Mouse (Mus musculus) ES-E14 (cell line): ENCODE results near the gene Tasp1. TPM values are rescaled to one million over a fixed set of nuclear protein-coding genes. Genes with fewer than 3 reads are reported as not detected.
"Not testable (repeated sequence)": the region's sequence is repeated elsewhere in the genome, so short reads cannot be mapped to it uniquely, and the experiment has no call there.

Experiments used
- DNase-seq: peaks from one replicate; pipeline ENCODE4 v3.0.0-alpha.2; 2013; ENCODE audit warnings: low read depth, low spot score
- H3K27ac ChIP-seq: 2 replicates; pipeline ENCODE4 v1.5.1; 2012; ENCODE audit warnings: low read depth, mild to moderate bottlenecking, low read length, moderate library complexity, mixed read lengths; ENCODE audit not compliant: poor library complexity, insufficient read depth, severe bottlenecking
- H3K36me3 ChIP-seq: 2 replicates; pipeline ENCODE4 v1.6.1; 2012; ENCODE audit warnings: mild to moderate bottlenecking, low read length, moderate library complexity, mixed read lengths; ENCODE audit not compliant: control insufficient read depth, poor library complexity, insufficient read depth, severe bottlenecking
- H3K4me1 ChIP-seq, 2 experiments: fragments of 150-350 bp in 1 of 2; sonication (generic) in 1 of 2; 2 replicates each; pipeline ENCODE4 v1.6.1; 2012; ENCODE audit warnings: low read length in 2 of 2, mild to moderate bottlenecking in 1 of 2, mixed read lengths in 1 of 2; ENCODE audit not compliant: control insufficient read depth in 2 of 2, insufficient read depth in 2 of 2, poor library complexity in 1 of 2
- H3K4me3 ChIP-seq, 2 experiments: fragments of 150-350 bp in 1 of 2; sonication (generic) in 1 of 2; 2 replicates each; pipeline ENCODE4 v1.5.1; 2012; ENCODE audit warnings: low read length in 2 of 2, low read depth in 1 of 2, mild to moderate bottlenecking in 1 of 2, mixed read lengths in 1 of 2; ENCODE audit not compliant: insufficient read depth in 1 of 2, poor library complexity in 1 of 2, severe bottlenecking in 1 of 2
- H3K9ac ChIP-seq: 2 replicates; pipeline ENCODE4 v1.6.1; 2012; ENCODE audit warnings: low read depth, mild to moderate bottlenecking, low read length, mixed read lengths; ENCODE audit not compliant: poor library complexity, insufficient read depth, severe bottlenecking
- H3K9me3 ChIP-seq: fragments of 150-350 bp; sonication (generic); 2 replicates; pipeline ENCODE4 v1.6.1; 2012; ENCODE audit warnings: low read depth, mild to moderate bottlenecking, low read length; ENCODE audit not compliant: control insufficient read depth, insufficient read depth
- CHD2 ChIP-seq: IDR thresholded peaks from 2 replicates; pipeline ENCODE4 v1.6.1; 2014; ENCODE audit warnings: mild to moderate bottlenecking, low read depth, low read length, inconsistent platforms
- HCFC1 ChIP-seq: IDR thresholded peaks from 2 replicates; pipeline ENCODE4 v1.6.1; 2012; ENCODE audit warnings: low read length, inconsistent platforms, borderline replicate concordance; ENCODE audit not compliant: insufficient read depth
- MAFK ChIP-seq: IDR thresholded peaks from 2 replicates; pipeline ENCODE4 v1.6.1; 2014; ENCODE audit warnings: mild to moderate bottlenecking, low read depth, low read length, inconsistent platforms; ENCODE audit not compliant: insufficient read depth
- ZC3H11A ChIP-seq: IDR thresholded peaks from 2 replicates; pipeline ENCODE4 v1.6.1; 2012; ENCODE audit warnings: low read depth, mild to moderate bottlenecking, inconsistent platforms, low read length, borderline replicate concordance
- ZNF384 ChIP-seq: IDR thresholded peaks from 2 replicates; pipeline ENCODE4 v1.6.1; 2012; ENCODE audit warnings: low read depth, low read length, inconsistent platforms
- in situ Hi-C, 2 experiments: fragments of 600-800 bp; cut with MboI; formaldehyde crosslinking; loops; one replicate each; pipeline ENCODE4 v1.15.1; 2025; ENCODE audit warnings: low sequenced_read_pairs in 2 of 2, inconsistent platforms in 1 of 2; ENCODE audit not compliant: unreplicated experiment in 2 of 2
- total RNA-seq: library from RNA; depleted of rRNA; stranded (reverse); fragments of 300-350 nt; gene quantifications from 2 replicates; pipeline ENCODE4 v1.2.3, GENCODE M21; 2012

Tasp1 gene
- total RNA-seq, 1 experiment: 11.2 TPM

DNA sequence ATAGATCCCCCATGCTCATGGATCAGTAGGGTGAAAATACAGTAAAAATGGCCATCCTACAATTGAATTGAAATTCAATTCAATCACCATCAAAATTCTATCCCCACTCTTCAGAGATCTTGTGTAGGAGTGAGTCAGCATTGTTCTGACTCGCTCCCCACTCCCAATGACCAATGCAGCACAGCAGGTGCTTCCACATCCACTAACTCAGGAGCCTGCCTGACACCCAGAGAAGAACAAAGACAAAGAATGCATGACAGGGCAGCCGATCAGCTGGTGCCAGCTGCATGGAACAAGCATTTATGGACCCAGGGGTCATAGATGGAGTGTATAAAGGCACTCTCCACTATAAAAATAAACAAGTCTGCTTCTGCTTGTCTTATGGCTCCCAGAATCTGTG, 129.0 kb downstream of the Tasp1 start:
- no peak overlapping the region for H3K4me3 ChIP-seq
- peaks cover 1% of the 10 kb centered on the region; the same call in 1 of the 2 replicates for H3K36me3 ChIP-seq
- H3K9me3 ChIP-seq: no peaks in the 10 kb centered on the region
- H3K27ac ChIP-seq: no peak overlapping the region
- peaks cover 0 to 3% of the 10 kb centered on the region in 2 experiments; a peak in 1 of 4 replicates for H3K4me1 ChIP-seq
- DNase-seq: peak; percentile 9
- TF ChIP-seq CHD2: no peak
- peak; percentile 63 for TF ChIP-seq MAFK
- H3K9ac ChIP-seq: no peak overlapping the region
- in situ Hi-C loops: no loop called here

DNA sequence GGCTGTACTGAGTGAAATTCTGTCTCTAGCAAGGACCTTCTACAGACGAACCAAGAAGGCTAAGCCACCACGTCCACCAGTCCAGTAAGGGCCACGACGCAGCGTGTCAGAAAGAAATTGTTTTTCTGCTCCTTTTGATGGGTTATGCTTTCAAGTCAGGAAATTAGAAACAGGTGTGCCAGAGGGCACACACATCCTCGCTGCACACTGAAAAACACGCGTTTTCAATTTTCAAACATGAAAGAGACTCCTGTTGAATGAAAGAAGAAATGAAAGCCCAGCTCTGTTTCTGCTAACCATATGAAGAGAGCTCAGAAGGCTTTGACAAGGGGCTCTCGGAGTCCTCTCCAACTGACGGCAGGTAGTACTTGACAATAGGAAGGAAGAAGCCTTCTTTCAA, 132.0 kb downstream of the Tasp1 start:
- no peak for TF ChIP-seq ZC3H11A
- no peak for TF ChIP-seq CHD2
- TF ChIP-seq ZNF384: no peak
- TF ChIP-seq HCFC1: no peak
- no peak for TF ChIP-seq MAFK
- peaks cover 0 to 3% of the 10 kb centered on the region in 2 experiments; a peak in 1 of 4 replicates for H3K4me1 ChIP-seq
- in situ Hi-C loops: no loop called here
- no peaks in the 10 kb centered on the region for H3K9me3 ChIP-seq
- H3K36me3 ChIP-seq: no peaks in the 10 kb centered on the region
- H3K27ac ChIP-seq: no peak overlapping the region
- no peak overlapping the region for H3K9ac ChIP-seq
- DNase-seq: no peak
- H3K4me3 ChIP-seq: no peak overlapping the region

DNA sequence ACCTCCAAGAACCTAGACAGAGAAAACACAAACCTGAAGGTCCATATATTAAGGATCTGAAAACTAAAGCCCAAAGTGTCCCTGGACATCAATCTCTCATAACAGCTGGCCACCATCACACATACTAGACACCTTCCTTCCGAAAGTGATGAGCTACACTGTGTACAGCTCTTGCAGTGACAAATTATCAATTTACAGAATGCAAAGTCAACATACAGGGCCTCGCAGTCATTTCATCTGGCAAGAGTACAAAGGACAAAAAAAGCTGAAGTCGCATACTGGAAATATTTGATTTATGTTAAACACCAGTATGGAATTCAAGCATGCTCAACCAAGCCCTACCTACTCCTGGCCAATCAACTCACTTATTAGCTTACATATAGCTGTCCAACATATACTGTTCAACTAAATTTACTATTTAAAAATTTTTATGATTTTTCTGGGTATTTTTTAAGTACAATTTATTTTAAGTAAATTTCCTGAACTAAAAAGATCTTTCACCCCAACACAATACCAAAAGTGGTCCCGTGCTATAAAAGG, 132.5 kb downstream of the Tasp1 start:
- Histone ChIP-seq H3K4me1 (peaks cover 0 to 3% of the 10 kb centered on the region in 2 experiments; a peak in 1 of 4 replicates), H3K27ac (no peak overlapping the region), H3K4me3 (no peak overlapping the region), H3K9me3 (no peaks in the 10 kb centered on the region), H3K36me3 (no peaks in the 10 kb centered on the region), H3K9ac (no peak overlapping the region)
- in situ Hi-C loops: no loop called here
- TF ChIP-seq CHD2 (no peak), MAFK (no peak), HCFC1 (no peak), ZNF384 (no peak), ZC3H11A (no peak)
- DNase-seq: no peak

DNA sequence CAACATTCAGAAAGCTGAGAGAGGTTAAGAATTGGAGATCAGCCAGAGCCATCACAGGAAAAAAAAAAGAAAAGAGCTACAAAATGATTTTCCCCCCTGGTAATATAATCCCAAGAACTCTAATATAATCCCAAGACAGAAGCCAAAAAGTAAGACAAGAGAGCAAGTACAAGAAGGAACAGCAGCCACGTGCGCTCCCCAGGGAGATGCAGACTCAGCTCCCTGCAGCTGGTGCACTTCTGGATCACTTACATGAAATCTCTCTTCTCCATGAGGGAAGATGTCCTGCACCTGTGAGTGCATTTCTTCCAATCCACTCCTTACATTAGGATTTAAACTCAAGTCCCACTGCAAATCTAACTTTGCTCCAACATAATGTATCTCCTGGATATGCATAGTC, 134.4 kb downstream of the Tasp1 start:
- H3K9ac ChIP-seq: no peak overlapping the region
- no peak overlapping the region for H3K4me3 ChIP-seq
- H3K36me3 ChIP-seq: no peaks in the 10 kb centered on the region
- no peak for TF ChIP-seq MAFK
- TF ChIP-seq CHD2: no peak
- TF ChIP-seq ZC3H11A: no peak
- TF ChIP-seq ZNF384: no peak
- no peak for TF ChIP-seq HCFC1
- no peaks in the 10 kb centered on the region for H3K9me3 ChIP-seq
- in situ Hi-C loops: no loop called here
- no peak for DNase-seq
- no peak overlapping the region for H3K27ac ChIP-seq
- no peaks in the 10 kb centered on the region for H3K4me1 ChIP-seq

DNA sequence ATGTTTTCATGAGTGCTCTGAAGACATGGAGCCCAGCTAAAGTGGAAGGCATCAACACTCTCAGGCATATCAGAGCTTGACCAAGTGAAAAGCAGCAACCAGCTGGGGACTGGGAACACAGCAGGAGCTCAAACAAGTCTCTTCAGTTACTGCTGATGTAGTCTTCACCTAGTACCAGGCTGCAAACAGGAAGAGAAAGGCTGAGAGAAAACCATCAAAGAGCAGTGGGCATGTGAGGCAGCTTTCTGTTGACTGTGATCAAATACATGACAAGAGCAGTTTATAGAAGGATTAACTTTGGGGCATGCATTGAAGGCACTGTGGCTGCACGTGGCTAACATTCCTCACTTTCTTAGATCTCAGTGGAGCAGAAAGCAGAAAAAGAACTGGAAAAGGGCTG, 141.7 kb downstream of the Tasp1 start:
- Histone ChIP-seq H3K36me3 (no peaks in the 10 kb centered on the region), H3K4me3 (no peak overlapping the region), H3K9me3 (no peaks in the 10 kb centered on the region), H3K4me1 (no peaks in the 10 kb centered on the region), H3K27ac (no peak overlapping the region), H3K9ac (no peak overlapping the region)
- in situ Hi-C loops: no loop called here
- no peak for DNase-seq
- no peak for TF ChIP-seq ZC3H11A

DNA sequence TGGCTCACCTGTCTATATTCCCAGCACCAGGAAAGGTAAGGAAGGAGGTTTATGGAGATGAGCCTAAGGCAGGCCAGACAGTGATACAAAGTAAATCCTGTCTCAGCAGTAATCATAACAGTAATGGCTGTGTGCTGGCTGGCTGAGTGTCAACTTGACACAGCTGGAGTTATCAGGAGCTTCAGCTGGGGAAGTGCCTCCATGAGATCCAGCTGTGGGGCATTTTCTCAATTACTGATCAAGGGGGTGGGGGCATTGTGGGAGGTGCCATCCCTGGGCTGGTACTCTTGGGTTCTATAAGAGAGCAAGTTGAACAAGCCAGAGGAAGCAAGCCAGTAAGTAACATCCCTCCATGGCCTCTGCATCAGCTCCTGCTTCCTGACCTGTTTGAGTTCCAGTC, 145.2 kb downstream of the Tasp1 start:
- H3K4me1 ChIP-seq, H3K36me3 ChIP-seq, H3K9me3 ChIP-seq, in situ Hi-C loops, DNase-seq, H3K9ac ChIP-seq, H3K27ac ChIP-seq, H3K4me3 ChIP-seq: not testable (repeated sequence)
